Mouse (Mus musculus) hindbrain, embryonic 15.5 days (tissue): ENCODE results near the gene Ap2m1. TPM values are rescaled to one million over a fixed set of nuclear protein-coding genes. Genes with fewer than 3 reads are reported as not detected.
"Not testable (repeated sequence)": the region's sequence is repeated elsewhere in the genome, so short reads cannot be mapped to it uniquely, and the experiment has no call there.

ENCODE experiments used
- ATAC-seq: fragments of 200-750 bp; cut with Nextera tagmentation; 2 replicates; pipeline ENCODE4 v1.8.0; 2017; ENCODE audit warnings: low read depth, moderate number of reproducible peaks, moderate TSS enrichment; ENCODE audit not compliant: low FRiP score
- H3K27ac ChIP-seq: fragments of 300-500 bp; sonication (generic); replicated peaks from 2 replicates; pipeline ENCODE4 v1.5.1; 2015; ENCODE audit warnings: mild to moderate bottlenecking, inconsistent platforms
- H3K27me3 ChIP-seq: fragments of 300-500 bp; sonication (generic); 2 replicates; pipeline ENCODE4 v1.6.1; 2015; ENCODE audit warnings: control low read depth, inconsistent platforms
- H3K36me3 ChIP-seq: fragments of 300-500 bp; sonication (generic); 2 replicates; pipeline ENCODE4 v1.6.1; 2015; ENCODE audit warnings: control low read depth, inconsistent platforms
- H3K4me1 ChIP-seq: fragments of 300-500 bp; sonication (generic); replicated peaks from 2 replicates; pipeline ENCODE4 v1.6.1; 2015; ENCODE audit warnings: control low read depth, inconsistent platforms
- H3K4me2 ChIP-seq: fragments of 300-500 bp; sonication (generic); 2 replicates; pipeline ENCODE4 v1.6.1; 2015; ENCODE audit warnings: moderate library complexity, mild to moderate bottlenecking, inconsistent platforms
- H3K4me3 ChIP-seq: fragments of 300-500 bp; sonication (generic); 2 replicates; pipeline ENCODE4 v1.5.1; 2015; ENCODE audit warnings: mild to moderate bottlenecking, inconsistent platforms
- H3K9ac ChIP-seq: fragments of 300-500 bp; sonication (generic); 2 replicates; pipeline ENCODE4 v1.6.1; 2015; ENCODE audit warnings: inconsistent platforms
- H3K9me3 ChIP-seq: fragments of 300-500 bp; sonication (generic); 2 replicates; pipeline ENCODE4 v1.6.1; 2016; ENCODE audit warnings: control low read depth, inconsistent platforms
- WGBS: fragments of 180-500 bp; shearing (Covaris S2); methylation state at CpG from one replicate; pipeline ENCODE4 v1.1.7; 2015; 5-methylcytosine and 5-hydroxymethylcytosine counted together
- polyA plus RNA-seq: library from polyadenylated mRNA; unstranded; fragments of >200 nt; fragmentation: Nextera tagmentation; extraction: Ambion mirVana; gene quantifications from 2 replicates; pipeline ENCODE4 v1.2.1, GENCODE M21; 2015

Gene Ap2m1
- polyA plus RNA-seq = 1,171 and 1,212 TPM in 2 replicates

- Histone ChIP-seq H3K9ac (peak within 1 kb of the TSS; percentile 98), H3K36me3 (peaks cover 54% of the 10 kb centered on the region), H3K4me3 (peak within 1 kb of the TSS; percentile 85), H3K27me3 (no peaks in the 10 kb centered on the region), H3K9me3 (no peaks in the 10 kb centered on the region), H3K27ac (peak within 1 kb of the TSS; percentile 86), H3K4me1 (peaks cover 28% of the 10 kb centered on the region), H3K4me2 (peak within 1 kb of the TSS; percentile 92)
- under 1% methylated on average over 52 of the region's 52 CpGs for WGBS
- peak; percentile 98 for ATAC-seq
These were observed at the start of gene Ap2m1 for GRCm38 (mm10) chr16:20535296-20536080. TSS of gene Ap2m1 (plus strand) at chr16:20535478.

GRCm38 (mm10) chr16:20486048-20486447 lies 49.2 kb upstream of the Ap2m1 start:
- H3K9me3 ChIP-seq = no peaks in the 10 kb centered on the region
- no peak overlapping the region for H3K4me3 ChIP-seq
- no peaks in the 10 kb centered on the region for H3K27me3 ChIP-seq
- no peak overlapping the region for H3K4me2 ChIP-seq
- H3K27ac ChIP-seq = no peak overlapping the region
- H3K36me3 ChIP-seq = no peaks in the 10 kb centered on the region
- no peak for ATAC-seq
- no peaks in the 10 kb centered on the region for H3K4me1 ChIP-seq
- H3K9ac ChIP-seq = no peak overlapping the region
- WGBS = 59% methylated on average over 3 of the region's 3 CpGs

GRCm38 (mm10) chr16:20488151-20488550 lies 47.1 kb upstream of the Ap2m1 start:
- H3K9me3 ChIP-seq = no peaks in the 10 kb centered on the region
- no peak for ATAC-seq

GRCm38 (mm10) chr16:20488751-20489150 lies 46.5 kb upstream of the Ap2m1 start:
- not testable (repeated sequence) for H3K27ac ChIP-seq, ATAC-seq, H3K4me1 ChIP-seq, H3K36me3 ChIP-seq, H3K9ac ChIP-seq, H3K4me3 ChIP-seq, H3K4me2 ChIP-seq, H3K9me3 ChIP-seq, H3K27me3 ChIP-seq
- WGBS = 90% methylated on average over 9 of the region's 9 CpGs

More at GRCm38 (mm10) chr16:20488151-20488550, 47.1 kb upstream of the Ap2m1 start:
- WGBS = 88% methylated on average over 1 of the region's 1 CpGs
- Histone ChIP-seq H3K36me3 (no peaks in the 10 kb centered on the region), H3K27ac (no peak overlapping the region), H3K27me3 (no peaks in the 10 kb centered on the region), H3K9ac (no peak overlapping the region), H3K4me1 (no peaks in the 10 kb centered on the region), H3K4me3 (no peak overlapping the region), H3K4me2 (no peak overlapping the region)

GRCm38 (mm10) chr16:20489233-20489632 lies 46.0 kb upstream of the Ap2m1 start:
- ATAC-seq = no peak
- WGBS = 77% methylated on average over 2 of the region's 2 CpGs

GRCm38 (mm10) chr16:20490581-20490980 lies 44.7 kb upstream of the Ap2m1 start:
- Histone ChIP-seq H3K36me3 (no peaks in the 10 kb centered on the region), H3K9me3 (no peaks in the 10 kb centered on the region), H3K4me2 (no peak overlapping the region), H3K27ac (no peak overlapping the region), H3K9ac (no peak overlapping the region), H3K27me3 (no peaks in the 10 kb centered on the region), H3K4me3 (no peak overlapping the region), H3K4me1 (no peaks in the 10 kb centered on the region)
- ATAC-seq = no peak
- WGBS = 51% methylated on average over 2 of the region's 2 CpGs

More at GRCm38 (mm10) chr16:20489233-20489632, 46.0 kb upstream of the Ap2m1 start:
- Histone ChIP-seq H3K4me2 (no peak overlapping the region), H3K4me1 (no peaks in the 10 kb centered on the region), H3K4me3 (no peak overlapping the region), H3K27me3 (no peaks in the 10 kb centered on the region), H3K9me3 (no peaks in the 10 kb centered on the region), H3K9ac (no peak overlapping the region), H3K36me3 (no peaks in the 10 kb centered on the region), H3K27ac (no peak overlapping the region)

GRCm38 (mm10) chr16:20491301-20491700 lies 44.0 kb upstream of the Ap2m1 start:
- H3K36me3 ChIP-seq = no peaks in the 10 kb centered on the region
- WGBS = 84% methylated on average over 2 of the region's 2 CpGs
- ATAC-seq = no peak

GRCm38 (mm10) chr16:20493452-20493851 lies 41.8 kb upstream of the Ap2m1 start:
- no peak for ATAC-seq
- 74% methylated on average over 2 of the region's 2 CpGs for WGBS
- no peak overlapping the region for H3K4me3 ChIP-seq
- H3K27me3 ChIP-seq = no peaks in the 10 kb centered on the region
- H3K9me3 ChIP-seq = no peaks in the 10 kb centered on the region
- H3K36me3 ChIP-seq = no peaks in the 10 kb centered on the region
- no peak overlapping the region for H3K27ac ChIP-seq
- no peak overlapping the region for H3K4me2 ChIP-seq
- peaks cover 14% of the 10 kb centered on the region for H3K4me1 ChIP-seq
- no peak overlapping the region for H3K9ac ChIP-seq

More at GRCm38 (mm10) chr16:20491301-20491700, 44.0 kb upstream of the Ap2m1 start:
- Histone ChIP-seq H3K27ac (no peak overlapping the region), H3K4me2 (no peak overlapping the region), H3K9me3 (no peaks in the 10 kb centered on the region), H3K9ac (no peak overlapping the region), H3K27me3 (no peaks in the 10 kb centered on the region), H3K4me3 (no peak overlapping the region), H3K4me1 (no peaks in the 10 kb centered on the region)

- Histone ChIP-seq H3K9ac (no peak overlapping the region), H3K9me3 (no peaks in the 10 kb centered on the region), H3K4me3 (peak overlapping the region; percentile 28), H3K4me1 (peaks cover 23% of the 10 kb centered on the region), H3K36me3 (peaks cover 16% of the 10 kb centered on the region), H3K4me2 (peak overlapping the region; percentile 55), H3K27ac (no peak overlapping the region), H3K27me3 (no peaks in the 10 kb centered on the region)
- peak; percentile 29; the same call in 1 of the 2 replicates for ATAC-seq
- 20% methylated on average over 25 of the region's 25 CpGs for WGBS
These were observed 38.3 kb upstream of the Ap2m1 start for GRCm38 (mm10) chr16:20496671-20497600.

GRCm38 (mm10) chr16:20497980-20498676 lies 37.1 kb upstream of the Ap2m1 start:
- peak; percentile 13 for ATAC-seq
- H3K36me3 ChIP-seq = peaks cover 27% of the 10 kb centered on the region
- no peaks in the 10 kb centered on the region for H3K9me3 ChIP-seq
- H3K4me3 ChIP-seq = peak overlapping the region; percentile 71
- H3K9ac ChIP-seq = peak overlapping the region; percentile 80
- peak overlapping the region; percentile 72 for H3K4me2 ChIP-seq
- H3K27me3 ChIP-seq = no peaks in the 10 kb centered on the region
- H3K27ac ChIP-seq = peak overlapping the region; percentile 80
- WGBS = 12% methylated on average over 16 of the region's 16 CpGs
- peaks cover 23% of the 10 kb centered on the region for H3K4me1 ChIP-seq

- Histone ChIP-seq H3K36me3 (peaks cover 35% of the 10 kb centered on the region), H3K27me3 (no peaks in the 10 kb centered on the region), H3K9ac (peak within 1 kb of the TSS; percentile 80), H3K4me1 (peaks cover 23% of the 10 kb centered on the region), H3K9me3 (no peaks in the 10 kb centered on the region), H3K27ac (peak within 1 kb of the TSS; percentile 80), H3K4me2 (peak within 1 kb of the TSS; percentile 72), H3K4me3 (peak within 1 kb of the TSS; percentile 71)
- peak; percentile 94 for ATAC-seq
- 0% methylated on average over 48 of the region's 49 CpGs for WGBS
These were observed 36.4 kb upstream of the Ap2m1 start, which contains the start of gene Eif2b5 for GRCm38 (mm10) chr16:20498677-20499475. TSS of gene Eif2b5 (plus strand) at chr16:20498817.
